Mouse (Mus musculus) right cerebral cortex, adult 2 months (tissue): ENCODE measurements around the gene Mrps23.

Source experiments
- DNase-seq, 2 experiments: peaks; one replicate each; pipeline ENCODE4 v3.0.0; 2021 to 2022; ENCODE audit warnings: low spot score in 2 of 2

The Mrps23 gene

GRCm38 (mm10) chr11:88203712-88204532 lies at the start of gene Mrps23:
Gene Mrps23, plus strand, starts transcription at chr11:88204388.
- peak; percentile 90 to 93 for DNase-seq

DNA sequence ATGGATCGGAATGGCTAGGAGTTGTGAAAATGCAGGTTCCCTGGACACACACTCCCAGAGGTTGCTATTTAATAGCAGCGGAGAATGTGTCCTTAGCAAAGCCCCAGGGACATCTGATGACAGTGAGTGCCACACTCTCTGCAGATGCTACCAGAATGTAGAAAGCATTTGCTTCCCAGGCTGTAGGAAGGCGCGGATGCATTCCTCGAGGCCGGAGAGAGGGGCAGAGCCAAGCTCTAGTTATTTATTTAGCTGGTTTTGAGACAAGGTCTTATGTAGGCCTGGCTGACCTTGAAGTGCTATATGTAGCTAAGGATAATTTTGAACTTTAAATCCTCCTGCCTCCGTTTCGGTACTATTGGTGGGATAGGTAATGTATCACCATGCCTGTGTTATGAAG lies 49.7 kb upstream of the Mrps23 start:
- DNase-seq: no peak

GRCm38 (mm10) chr11:88155451-88155850 lies 48.7 kb upstream of the Mrps23 start:
- DNase-seq: no peak

DNA sequence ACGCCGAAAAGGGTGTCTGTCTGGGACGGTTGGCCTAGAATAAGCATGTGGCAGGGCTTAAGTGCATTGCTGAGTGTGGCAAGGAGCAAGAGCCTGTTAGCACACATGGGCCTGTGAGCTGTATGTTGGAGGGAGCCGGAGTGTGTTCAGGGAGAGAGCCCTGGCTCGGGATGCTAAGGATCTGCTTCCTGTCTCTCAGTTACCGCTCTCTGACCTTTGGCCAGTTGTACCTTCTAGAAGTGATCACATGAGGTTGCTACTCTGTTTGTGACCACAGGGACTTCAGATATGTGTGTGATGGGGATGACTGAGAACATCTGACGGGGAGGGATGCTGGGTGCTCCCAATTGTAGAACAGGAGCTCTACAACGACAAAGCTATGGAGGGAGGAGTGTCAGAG lies 48.2 kb upstream of the Mrps23 start:
- DNase-seq: no peak

- no peak for DNase-seq
These were observed 47.8 kb upstream of the Mrps23 start for GRCm38 (mm10) chr11:88156403-88156802.

DNA sequence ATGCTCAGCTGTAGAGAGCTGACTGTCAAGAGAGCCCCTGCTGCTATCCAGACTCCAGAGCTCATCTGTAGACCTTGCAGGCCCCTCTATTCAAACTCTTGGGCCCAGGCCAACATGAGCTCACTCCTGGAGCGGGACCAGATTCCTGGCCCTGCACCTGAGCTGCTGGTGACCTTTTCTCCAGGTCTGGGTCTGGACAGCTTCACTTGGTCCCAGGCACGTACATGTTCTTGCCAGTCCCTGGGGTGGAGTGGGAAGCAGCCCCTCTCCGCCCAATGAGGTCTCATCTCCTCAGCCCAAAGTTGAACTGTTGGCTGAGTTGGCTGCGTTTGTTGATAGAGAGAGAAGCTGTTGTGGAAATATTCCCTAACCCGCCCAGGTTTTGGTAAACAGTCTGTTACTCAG lies 45.3 kb upstream of the Mrps23 start:
- no peak for DNase-seq

DNA sequence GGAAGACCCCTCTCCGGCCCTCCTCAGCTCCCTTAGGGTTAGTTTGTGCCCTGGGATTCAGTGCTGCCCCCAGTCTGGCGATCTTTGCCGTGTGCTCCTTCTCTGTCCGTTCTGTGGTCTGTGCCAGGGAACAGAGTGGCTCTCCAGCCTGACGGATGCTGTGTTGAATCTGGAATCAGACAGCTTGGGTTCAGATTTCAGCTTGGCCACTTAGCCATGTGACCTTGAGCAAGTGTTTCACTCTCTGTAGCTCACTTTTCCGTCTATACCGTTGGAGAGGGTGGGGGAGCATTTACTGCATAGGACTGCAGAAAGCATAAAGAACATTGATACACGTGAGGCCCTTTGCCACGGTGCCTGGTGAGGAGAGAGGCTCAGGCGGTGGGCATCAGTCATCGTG lies 44.8 kb upstream of the Mrps23 start:
- no peak for DNase-seq

DNA sequence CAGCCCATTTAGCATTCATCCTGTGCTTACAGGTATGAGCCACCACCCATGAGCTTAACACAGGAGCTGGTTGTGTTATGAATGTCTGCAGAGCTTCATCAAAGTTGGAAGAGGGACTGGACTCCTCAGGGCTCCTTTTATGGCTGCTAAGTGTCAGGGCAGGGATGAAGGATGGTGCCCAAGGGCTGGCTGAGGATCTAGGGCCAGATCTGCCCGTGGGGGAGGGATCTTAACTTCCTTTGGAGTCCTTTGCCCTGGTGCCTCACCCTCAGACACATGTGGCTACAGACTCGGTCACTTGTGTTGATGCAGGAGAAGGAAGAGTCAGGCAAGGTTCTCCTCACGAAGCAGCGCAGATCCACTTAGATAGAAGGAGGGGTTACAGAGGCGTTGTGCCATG lies 43.9 kb upstream of the Mrps23 start:
- DNase-seq: no peak

GRCm38 (mm10) chr11:88161051-88161581 lies 43.1 kb upstream of the Mrps23 start:
- DNase-seq: no peak

DNA sequence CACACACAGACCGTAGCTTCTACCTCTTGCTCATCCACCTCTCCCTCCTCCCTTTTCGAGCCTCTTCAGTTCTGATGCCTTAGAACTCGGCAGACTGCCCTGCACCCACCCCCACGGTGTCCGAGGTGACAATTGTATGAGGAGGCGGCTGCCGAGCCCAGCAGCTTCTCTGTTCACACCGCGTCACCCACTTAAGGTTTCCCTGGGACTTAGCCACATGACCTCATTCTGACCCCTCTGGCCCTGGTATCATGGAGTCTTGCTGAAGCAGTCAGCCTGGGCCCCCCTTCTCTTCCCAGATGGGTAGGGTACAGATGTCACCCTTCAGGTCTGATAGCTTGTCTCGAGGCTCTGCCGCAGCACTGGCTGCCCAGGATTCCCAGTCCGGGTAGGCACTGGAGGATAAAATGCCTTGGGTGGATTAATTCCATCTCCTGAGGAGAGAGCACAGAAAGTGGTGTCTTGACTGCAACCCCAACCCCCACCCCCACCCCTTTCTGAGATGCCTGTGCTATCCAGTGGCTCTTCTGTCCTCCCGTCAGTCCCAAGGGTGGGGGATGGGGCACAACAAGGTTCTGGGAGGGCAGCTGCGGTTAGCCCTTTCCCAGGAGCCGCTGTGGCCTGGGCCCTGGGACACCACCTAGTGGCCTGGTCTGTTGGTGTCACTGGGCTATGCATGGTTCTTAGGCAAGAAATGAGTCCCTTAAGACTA lies 42.4 kb upstream of the Mrps23 start:
- peak; percentile 75 to 79 for DNase-seq

DNA sequence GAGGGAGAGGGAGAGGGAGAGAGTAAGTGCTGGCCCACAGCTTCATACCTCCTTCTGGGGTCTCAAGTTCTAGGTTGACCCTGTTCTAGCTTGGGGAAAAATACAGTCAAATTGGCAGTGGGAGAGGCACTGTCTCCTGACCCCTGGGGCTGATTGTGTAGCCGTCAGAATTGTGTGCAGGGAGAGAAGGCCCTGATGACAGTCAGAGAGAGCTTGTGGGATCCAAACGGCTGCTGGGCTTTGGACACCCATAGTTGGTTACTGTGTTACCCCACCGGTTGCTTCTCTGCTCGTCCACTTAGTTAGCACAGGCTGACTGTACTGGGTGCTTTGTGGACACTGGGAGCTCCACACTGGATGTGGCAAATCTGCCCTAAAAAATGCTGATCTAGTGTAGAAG lies 41.4 kb upstream of the Mrps23 start:
- no peak for DNase-seq

- no peak for DNase-seq
These were observed 39.9 kb upstream of the Mrps23 start for GRCm38 (mm10) chr11:88164213-88164723.

- DNase-seq: peak in 1 of 2 experiments; percentile 56
These were observed 39.3 kb upstream of the Mrps23 start for GRCm38 (mm10) chr11:88164801-88165377.

DNA sequence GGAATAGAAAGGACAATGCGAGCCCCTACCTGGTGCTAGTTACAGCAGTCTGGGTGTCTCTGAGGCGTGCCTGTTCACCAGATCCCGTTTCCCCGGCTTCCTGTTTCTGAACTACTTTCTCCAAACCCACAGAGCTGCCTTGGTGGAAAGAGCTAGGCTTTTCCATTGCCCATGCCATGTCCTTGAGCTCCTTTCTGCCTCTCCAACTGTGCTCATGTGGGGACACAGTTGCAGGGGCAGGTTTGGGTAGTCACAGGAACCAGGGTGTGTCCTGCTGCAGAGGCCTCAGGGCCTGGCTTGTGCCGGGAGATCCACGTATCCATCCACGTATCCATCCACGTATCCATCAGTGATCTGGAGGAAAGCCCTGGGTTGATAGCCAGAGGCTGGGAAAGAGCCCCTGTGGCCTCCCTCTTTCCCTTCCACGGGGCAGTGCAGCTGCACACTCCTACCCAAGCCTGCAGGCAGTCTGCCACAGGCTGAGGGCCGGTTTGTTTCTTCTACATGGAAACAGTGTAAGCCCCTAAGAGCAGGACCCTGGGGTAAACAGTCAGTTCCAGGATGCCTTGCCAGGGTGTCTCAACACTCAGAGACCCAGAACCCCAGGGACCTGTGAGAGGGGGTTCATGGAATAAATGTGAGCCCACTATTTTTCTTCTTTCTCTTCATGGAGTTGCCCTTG lies 38.4 kb upstream of the Mrps23 start:
- no peak for DNase-seq

DNA sequence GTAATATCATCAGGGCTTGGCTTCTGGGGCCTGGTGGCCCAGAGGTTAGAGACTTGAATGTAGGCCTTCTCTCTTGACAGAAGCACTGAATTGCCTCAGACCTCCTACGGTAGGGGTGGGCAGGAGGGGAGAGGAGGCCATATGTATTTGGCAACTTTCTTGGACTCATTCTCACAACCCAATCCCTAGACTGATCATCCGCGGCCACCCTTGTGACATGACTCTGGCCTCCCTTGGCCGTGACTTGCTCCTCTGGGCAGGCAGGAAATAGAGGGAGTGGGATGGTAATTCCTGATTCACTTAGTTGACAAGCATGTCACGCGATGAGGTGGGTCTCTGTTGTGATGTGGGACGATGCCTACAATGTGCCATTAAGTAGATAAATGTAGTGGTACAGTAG lies 37.7 kb upstream of the Mrps23 start:
- no peak for DNase-seq

DNA sequence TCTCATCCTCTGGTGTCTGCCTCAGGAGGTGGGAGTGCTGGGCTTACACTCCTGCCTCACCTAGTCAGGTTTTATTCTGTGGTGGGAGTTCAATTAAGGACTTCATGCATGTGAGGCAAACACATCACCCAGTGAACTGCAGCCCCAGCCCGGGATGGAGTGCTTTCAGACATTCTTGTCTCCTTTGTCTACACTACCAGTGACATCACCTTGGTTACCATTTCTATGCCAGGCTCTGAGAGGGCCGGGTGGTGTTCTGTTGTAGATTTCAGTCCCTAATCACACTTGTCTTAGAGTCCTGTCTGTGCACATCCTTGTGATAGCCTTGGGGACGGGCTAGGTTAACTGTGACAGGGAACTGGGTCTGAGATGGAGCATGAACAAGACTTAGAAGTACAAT lies 35.6 kb upstream of the Mrps23 start:
- DNase-seq: no peak

DNA sequence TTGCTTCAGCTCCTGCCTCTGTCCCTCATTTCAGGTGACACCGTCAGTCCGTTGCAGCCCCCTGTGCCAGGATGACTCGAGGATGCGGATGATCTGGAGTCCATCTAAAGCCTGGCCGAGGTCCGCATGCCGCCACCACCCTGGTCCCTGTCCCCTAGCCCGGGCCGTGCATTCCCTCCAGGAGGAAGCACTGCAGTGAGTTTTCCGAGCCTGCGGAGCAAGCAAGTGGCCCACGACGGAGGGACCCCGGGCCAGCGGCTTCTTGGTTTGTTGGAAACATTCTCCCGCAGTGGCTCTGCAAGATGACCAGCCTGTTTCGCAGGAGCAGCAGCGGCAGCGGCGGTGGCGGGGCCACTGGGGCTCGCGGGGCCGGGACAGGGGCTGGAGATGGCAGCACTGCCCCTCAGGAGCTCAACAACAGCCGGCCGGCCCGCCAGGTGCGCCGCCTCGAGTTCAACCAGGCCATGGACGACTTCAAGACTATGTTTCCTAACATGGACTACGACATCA lies 34.6 kb upstream of the Mrps23 start:
- no peak for DNase-seq

GRCm38 (mm10) chr11:88170606-88171005 lies 33.6 kb upstream of the Mrps23 start:
- DNase-seq: no peak

DNA sequence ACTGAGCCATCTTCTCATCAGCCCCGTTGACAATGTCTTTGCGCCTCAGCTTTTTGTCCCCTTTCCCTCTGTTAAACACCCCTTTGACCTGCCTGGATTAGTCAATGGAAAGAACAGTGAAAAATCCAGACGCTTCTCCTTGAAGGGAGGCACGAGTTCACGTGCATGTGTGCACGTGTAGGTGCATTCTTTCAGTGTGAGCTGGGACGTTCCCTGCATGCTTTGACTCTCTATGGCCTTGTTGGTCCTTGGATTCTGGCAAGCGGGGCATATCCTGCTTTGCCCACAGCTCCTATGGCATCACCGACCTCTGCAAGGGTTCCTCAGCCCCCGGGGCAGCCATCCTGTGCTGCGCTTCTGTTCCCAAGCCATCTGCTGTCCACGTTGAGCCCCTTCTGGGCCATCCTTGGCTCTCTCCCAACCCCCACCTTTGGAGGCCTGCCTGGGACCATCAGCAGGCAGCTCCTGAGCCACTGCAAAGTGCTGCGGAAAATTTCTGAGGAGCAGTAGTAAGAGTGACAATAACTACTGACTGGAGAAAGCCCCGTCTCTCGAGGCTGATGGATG lies 32.2 kb upstream of the Mrps23 start:
- no peak for DNase-seq

GRCm38 (mm10) chr11:88172601-88173325 lies 31.4 kb upstream of the Mrps23 start:
- no peak for DNase-seq
